Mouse (Mus musculus) embryonic facial prominence, embryonic 15.5 days (tissue): Measurements from ENCODE around the gene Samt2. TPM values are rescaled to one million over a fixed set of nuclear protein-coding genes. Genes with fewer than 3 reads are reported as not detected.
"Not testable (repeated sequence)": the region's sequence is repeated elsewhere in the genome, so short reads cannot be mapped to it uniquely, and the experiment has no call there.

Experiments used
- ATAC-seq: fragments of 200-750 bp; cut with Nextera tagmentation; 2 replicates; pipeline ENCODE4 v1.8.0; 2017; ENCODE audit warnings: low read depth, moderate TSS enrichment; ENCODE audit not compliant: insufficient number of reproducible peaks, low FRiP score, low TSS enrichment
- H3K27ac ChIP-seq: fragments of 300-500 bp; sonication (generic); replicated peaks from 2 replicates; pipeline ENCODE4 v1.5.1; 2015; ENCODE audit warnings: mild to moderate bottlenecking, inconsistent platforms
- H3K27me3 ChIP-seq: fragments of 300-500 bp; sonication (generic); 2 replicates; pipeline ENCODE4 v1.6.1; 2015; ENCODE audit warnings: inconsistent platforms
- H3K36me3 ChIP-seq: fragments of 300-500 bp; sonication (generic); 2 replicates; pipeline ENCODE4 v1.6.1; 2015; ENCODE audit warnings: mild to moderate bottlenecking, inconsistent platforms
- H3K4me1 ChIP-seq: fragments of 300-500 bp; sonication (generic); 2 replicates; pipeline ENCODE4 v1.6.1; 2015; ENCODE audit warnings: inconsistent platforms
- H3K4me2 ChIP-seq: fragments of 300-500 bp; sonication (generic); replicated peaks from 2 replicates; pipeline ENCODE4 v1.6.1; 2015; ENCODE audit warnings: mild to moderate bottlenecking, inconsistent platforms
- H3K4me3 ChIP-seq: fragments of 300-500 bp; sonication (generic); replicated peaks from 2 replicates; pipeline ENCODE4 v1.5.1; 2015; ENCODE audit warnings: mild to moderate bottlenecking, inconsistent platforms
- H3K9ac ChIP-seq: fragments of 300-500 bp; sonication (generic); 2 replicates; pipeline ENCODE4 v1.6.1; 2015; ENCODE audit warnings: inconsistent platforms
- H3K9me3 ChIP-seq: fragments of 300-500 bp; sonication (generic); replicated peaks from 2 replicates; pipeline ENCODE4 v1.6.1; 2016; ENCODE audit warnings: inconsistent platforms
- WGBS: fragments of 180-500 bp; shearing (Covaris S2); methylation state at CpG from one replicate; pipeline ENCODE4 v1.1.7; 2015; 5-methylcytosine and 5-hydroxymethylcytosine counted together
- polyA plus RNA-seq: library from polyadenylated mRNA; unstranded; fragments of >200 nt; fragmentation: Nextera tagmentation; extraction: Ambion mirVana; gene quantifications from 2 replicates; pipeline ENCODE4 v1.2.1, GENCODE M21; 2015

Samt2 gene
- not detected in 2 replicates for polyA plus RNA-seq

DNA sequence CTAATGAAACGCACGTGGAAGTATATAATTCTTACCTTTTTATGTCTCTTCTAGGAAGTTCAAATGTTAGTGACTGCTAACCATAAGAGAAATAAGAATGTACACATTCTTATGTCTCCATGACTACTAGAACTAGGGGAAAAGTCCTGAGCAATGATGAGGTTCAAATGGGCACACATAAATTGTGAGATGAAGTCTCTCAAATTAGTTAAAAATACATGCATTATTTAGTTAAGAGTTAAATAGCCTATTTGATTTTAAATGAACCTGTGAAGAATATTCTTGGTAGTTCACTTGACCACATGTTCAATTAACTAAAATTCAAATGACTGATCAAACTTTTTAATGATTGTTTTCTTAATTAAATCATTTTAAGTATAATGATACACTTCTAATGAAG, at the start of gene Samt2:
Gene Samt2, minus strand, starts transcription at position 101 of the 400 bp plus-strand sequence.
- not testable (repeated sequence) for H3K27ac ChIP-seq, H3K36me3 ChIP-seq, ATAC-seq, H3K4me1 ChIP-seq, H3K9ac ChIP-seq, H3K4me2 ChIP-seq, H3K4me3 ChIP-seq, H3K9me3 ChIP-seq, H3K27me3 ChIP-seq
- 86% methylated on average over 2 of the region's 2 CpGs for whole genome bisulfite sequencing

Other genes starting within 250 kb of the Samt2 start
- gene 4930524N10Rik, start 236.0 kb downstream of the Samt2 start, polyA plus RNA-seq = not detected in 2 replicates
- not detected in 2 replicates for gene Samt4, start 97.4 kb downstream of the Samt2 start, polyA plus RNA-seq